Mouse (Mus musculus): ENCODE results near the gene Thada. TPM values are rescaled to one million over a fixed set of nuclear protein-coding genes. Genes with fewer than 3 reads are reported as not detected.
A peak's percentile ranks its signal among the peaks of the same experiment; 100 is the strongest.

Thada gene
- polyA plus RNA-seq, 1 experiment from 2014 or later, result 13.0 TPM

GRCm38 (mm10) chr17:84268450-84268849 is 197.6 kb downstream of the Thada start:
- no peak overlapping the region for H3K27ac ChIP-seq (replicated peaks)

DNA sequence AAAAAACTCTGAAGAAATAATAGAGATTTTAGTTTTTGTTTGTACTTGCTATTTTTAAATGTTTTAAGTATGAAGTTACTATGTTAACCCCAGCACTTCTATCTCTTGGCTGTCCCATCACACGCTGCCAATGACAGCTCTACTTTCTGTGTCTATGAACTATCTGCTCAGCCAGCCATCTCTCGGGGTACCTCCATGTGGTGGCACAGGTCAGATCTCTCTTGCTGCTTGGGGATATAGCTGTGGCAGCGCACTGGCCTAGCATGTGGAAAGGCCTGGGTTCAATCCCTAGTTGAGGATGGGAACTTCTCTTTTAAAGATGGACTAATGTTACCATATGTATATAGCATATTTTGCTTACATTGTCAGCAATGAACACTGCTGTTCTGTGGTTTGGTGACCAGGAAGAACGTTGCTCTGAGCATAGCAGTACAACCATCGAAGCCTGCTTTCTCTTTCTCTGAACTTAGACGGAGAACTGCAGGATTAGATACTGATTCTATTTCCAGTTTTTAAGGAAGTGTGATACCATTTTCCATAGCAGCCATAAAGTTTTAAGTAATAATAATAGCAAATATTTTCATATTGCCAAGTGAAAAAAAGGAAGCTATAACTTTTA is 198.4 kb downstream of the Thada start:
- H3K27me3 ChIP-seq (replicated peaks; ENCODE audit: low read depth, poor library complexity, severe bottlenecking), result no peaks in the 10 kb centered on the region
- H3K27ac ChIP-seq (replicated peaks), result no peak overlapping the region
- H3K4me1 ChIP-seq, result peaks cover 23% of the 10 kb centered on the region
- no peak for DNase-seq (ENCODE audit: low spot score)
- H3K36me3 ChIP-seq (replicated peaks), result peaks cover 28% of the 10 kb centered on the region
- H3K4me3 ChIP-seq, result no peak overlapping the region
- H3K9me3 ChIP-seq, result peaks cover 3% of the 10 kb centered on the region
- WGBS, result 95% methylated on average over 6 of the region's 6 CpGs

More at GRCm38 (mm10) chr17:84268450-84268849, 197.6 kb downstream of the Thada start:
- no peak for DNase-seq (ENCODE audit: low spot score)
- 82% methylated on average over 3 of the region's 3 CpGs for WGBS
- Histone ChIP-seq H3K36me3 (replicated peaks) (peaks cover 28% of the 10 kb centered on the region), H3K9me3 (peaks cover 3% of the 10 kb centered on the region), H3K4me3 (no peak overlapping the region), H3K27me3 (replicated peaks; ENCODE audit: low read depth, poor library complexity, severe bottlenecking) (no peaks in the 10 kb centered on the region), H3K4me1 (peaks cover 23% of the 10 kb centered on the region)

DNA sequence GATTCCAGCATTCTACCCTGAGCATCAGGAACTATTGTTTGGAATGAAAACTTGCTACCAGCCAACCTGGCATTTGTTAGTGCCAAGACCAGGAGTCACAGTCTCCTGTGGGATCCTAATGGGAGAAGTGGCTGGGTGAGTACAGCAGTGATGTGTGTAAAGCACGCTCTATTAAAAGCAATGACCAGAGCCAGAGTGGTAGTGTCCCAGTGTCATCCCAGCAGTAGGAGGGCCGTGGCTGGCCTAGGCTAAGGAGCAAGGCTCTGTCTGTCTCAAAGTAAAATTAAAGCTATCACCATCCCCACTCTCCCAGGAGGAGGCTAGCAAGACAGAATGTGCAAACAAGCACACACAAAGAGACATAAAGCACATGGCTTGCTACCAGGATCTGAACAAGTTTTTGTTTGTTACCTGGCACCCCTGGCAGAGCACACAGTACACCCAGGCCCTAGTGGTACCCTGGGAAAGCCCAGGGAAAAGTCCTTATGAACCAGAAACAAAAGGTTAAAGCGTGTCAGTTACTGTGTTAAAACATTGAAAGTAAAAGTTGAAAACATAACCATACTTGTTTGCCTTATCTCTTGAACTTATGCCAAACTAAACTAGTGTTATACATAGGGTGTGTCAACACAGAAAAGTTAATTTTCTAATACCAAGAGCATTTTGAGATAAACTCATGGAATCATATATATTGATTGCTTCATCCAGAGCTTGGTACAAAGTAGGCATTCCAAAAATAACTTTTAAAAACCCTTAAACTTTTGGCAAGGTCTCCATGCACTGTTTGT is 199.7 kb downstream of the Thada start:
- Histone ChIP-seq H3K27ac (replicated peaks) (no peak overlapping the region), H3K4me1 (peaks cover 25% of the 10 kb centered on the region), H3K4me3 (no peak overlapping the region), H3K27me3 (replicated peaks; ENCODE audit: low read depth, poor library complexity, severe bottlenecking) (no peaks in the 10 kb centered on the region), H3K9me3 (peaks cover 3% of the 10 kb centered on the region), H3K36me3 (replicated peaks) (peaks cover 23% of the 10 kb centered on the region)
- DNase-seq (ENCODE audit: low spot score), result no peak
- 86% methylated on average over 3 of the region's 3 CpGs for WGBS

GRCm38 (mm10) chr17:84265480-84266130 is 200.4 kb downstream of the Thada start:
- Histone ChIP-seq H3K27ac (replicated peaks) (0 out of 2 replicates have a peak overlapping the region, but pooled peaks have one; percentile 2), H3K4me1 (peaks cover 30% of the 10 kb centered on the region), H3K9me3 (peaks cover 3% of the 10 kb centered on the region), H3K36me3 (replicated peaks) (peaks cover 19% of the 10 kb centered on the region), H3K27me3 (replicated peaks; ENCODE audit: low read depth, poor library complexity, severe bottlenecking) (no peaks in the 10 kb centered on the region), H3K4me3 (no peak overlapping the region)
- no peak for DNase-seq (ENCODE audit: low spot score)
- 77% methylated on average over 5 of the region's 5 CpGs for WGBS

GRCm38 (mm10) chr17:84264305-84264704 is 201.7 kb downstream of the Thada start:
- Histone ChIP-seq H3K4me1 (peaks cover 30% of the 10 kb centered on the region), H3K27ac (replicated peaks) (peak overlapping the region; percentile 51; the same call in 1 of the 2 replicates), H3K36me3 (replicated peaks) (peaks cover 11% of the 10 kb centered on the region), H3K9me3 (no peaks in the 10 kb centered on the region), H3K27me3 (replicated peaks; ENCODE audit: low read depth, poor library complexity, severe bottlenecking) (no peaks in the 10 kb centered on the region), H3K4me3 (no peak overlapping the region)
- WGBS, result 87% methylated on average over 6 of the region's 6 CpGs
- no peak for DNase-seq (ENCODE audit: low spot score)

GRCm38 (mm10) chr17:84263591-84263990 is 202.4 kb downstream of the Thada start:
- Histone ChIP-seq H3K9me3 (no peaks in the 10 kb centered on the region), H3K36me3 (replicated peaks) (peaks cover 7% of the 10 kb centered on the region), H3K27ac (replicated peaks) (no peak overlapping the region), H3K4me3 (no peak overlapping the region), H3K4me1 (peaks cover 36% of the 10 kb centered on the region), H3K27me3 (replicated peaks; ENCODE audit: low read depth, poor library complexity, severe bottlenecking) (no peaks in the 10 kb centered on the region)
- DNase-seq (ENCODE audit: low spot score), result no peak
- 84% methylated on average over 5 of the region's 5 CpGs for WGBS

- peaks cover 4% of the 10 kb centered on the region; the same call in 1 of the 2 replicates for H3K36me3 ChIP-seq (replicated peaks)
- no peaks in the 10 kb centered on the region for H3K9me3 ChIP-seq
- H3K4me1 ChIP-seq, result peaks cover 45% of the 10 kb centered on the region
- 94% methylated on average over 9 of the region's 9 CpGs for WGBS
- H3K27ac ChIP-seq (replicated peaks), result no peak overlapping the region
- no peaks in the 10 kb centered on the region for H3K27me3 ChIP-seq (replicated peaks; ENCODE audit: low read depth, poor library complexity, severe bottlenecking)
- H3K4me3 ChIP-seq, result no peak overlapping the region
- no peak for DNase-seq (ENCODE audit: low spot score)
Observed at GRCm38 (mm10) chr17:84262325-84262979, 203.6 kb downstream of the Thada start.

DNA sequence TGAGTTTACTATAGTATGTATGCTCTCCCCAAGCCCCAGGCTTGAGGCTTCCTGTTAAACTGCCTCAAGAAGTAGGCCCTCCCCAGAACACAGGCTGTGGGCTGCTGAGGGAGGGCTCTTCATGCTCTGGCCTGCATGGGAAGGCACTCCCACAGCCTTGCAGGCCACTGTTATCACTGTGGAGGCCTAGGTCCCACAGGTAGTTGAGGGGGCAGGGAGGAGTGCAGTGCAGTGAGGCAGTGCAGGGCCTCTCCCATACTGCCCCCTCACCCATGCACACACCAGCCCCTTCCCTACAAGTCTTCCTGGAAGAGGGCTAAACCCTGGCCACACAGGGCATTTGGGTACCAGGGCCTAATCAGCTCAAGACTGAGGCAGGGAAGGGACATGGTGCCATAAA is 205.0 kb downstream of the Thada start:
- H3K4me1 ChIP-seq, result peaks cover 53% of the 10 kb centered on the region
- no peak for DNase-seq (ENCODE audit: low spot score)
- peaks cover 4% of the 10 kb centered on the region; the same call in 1 of the 2 replicates for H3K36me3 ChIP-seq (replicated peaks)
- H3K27me3 ChIP-seq (replicated peaks; ENCODE audit: low read depth, poor library complexity, severe bottlenecking), result no peaks in the 10 kb centered on the region
- H3K4me3 ChIP-seq, result no peak overlapping the region
- H3K27ac ChIP-seq (replicated peaks), result peak overlapping the region; percentile 52
- no peaks in the 10 kb centered on the region for H3K9me3 ChIP-seq

DNA sequence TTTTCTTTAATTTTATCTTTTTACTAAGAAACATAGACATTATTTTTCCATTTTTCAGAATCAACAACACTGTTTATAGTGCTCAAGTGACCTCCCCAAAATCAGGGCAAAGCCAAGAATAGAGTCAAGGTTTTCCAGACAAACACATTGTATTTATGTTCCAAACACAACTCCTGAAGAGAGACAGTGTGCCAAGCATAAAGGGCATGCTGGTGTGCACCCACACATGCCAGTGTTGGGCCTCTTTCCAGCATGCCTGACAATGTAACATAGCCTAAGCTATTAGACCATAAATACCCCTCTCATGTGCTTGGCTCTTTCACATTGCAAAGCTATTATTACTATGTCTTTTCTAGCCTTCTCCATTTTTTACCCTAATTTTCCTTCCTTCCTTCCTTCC is 205.8 kb downstream of the Thada start:
- Histone ChIP-seq H3K4me1 (peaks cover 53% of the 10 kb centered on the region), H3K36me3 (replicated peaks) (peaks cover 4% of the 10 kb centered on the region; the same call in 1 of the 2 replicates), H3K27me3 (replicated peaks; ENCODE audit: low read depth, poor library complexity, severe bottlenecking) (no peaks in the 10 kb centered on the region), H3K4me3 (no peak overlapping the region), H3K9me3 (no peaks in the 10 kb centered on the region), H3K27ac (replicated peaks) (no peak overlapping the region)
- no peak for DNase-seq (ENCODE audit: low spot score)

DNA sequence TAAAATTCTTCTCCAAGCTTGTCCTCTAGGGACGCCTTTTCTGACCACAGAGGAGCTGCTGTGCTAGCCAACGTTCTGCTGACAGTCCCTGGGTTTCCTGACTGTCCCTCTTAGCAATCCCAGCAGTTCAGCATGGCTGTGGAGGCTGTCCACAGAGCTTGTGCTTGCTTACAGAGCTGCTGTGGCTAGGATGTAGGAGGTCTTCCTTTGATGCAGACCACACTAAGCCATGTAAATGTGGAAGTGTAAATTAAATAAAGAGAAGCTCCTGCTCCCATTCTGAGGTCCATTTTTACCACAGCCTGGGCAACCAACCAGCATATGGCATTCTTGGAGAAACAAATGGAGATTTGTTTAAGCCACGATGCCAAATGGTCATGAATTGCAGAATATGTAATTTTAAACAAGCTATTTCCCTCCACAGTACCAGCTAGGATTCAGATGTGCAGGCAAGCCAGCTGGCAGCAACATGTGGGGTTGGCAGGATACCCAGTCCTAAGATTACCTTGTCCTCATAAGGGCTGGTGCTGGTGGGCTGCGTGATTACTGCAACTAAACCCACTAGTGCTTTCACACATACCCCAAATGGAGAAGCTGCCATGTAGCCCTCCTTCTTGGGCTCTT is 207.3 kb downstream of the Thada start:
- peaks cover 4% of the 10 kb centered on the region; the same call in 1 of the 2 replicates for H3K36me3 ChIP-seq (replicated peaks)
- H3K4me1 ChIP-seq, result peaks cover 45% of the 10 kb centered on the region
- 70% methylated on average over 4 of the region's 4 CpGs for WGBS
- DNase-seq (ENCODE audit: low spot score), result no peak
- H3K4me3 ChIP-seq, result no peak overlapping the region
- H3K27ac ChIP-seq (replicated peaks), result peak overlapping the region; percentile 60
- no peaks in the 10 kb centered on the region for H3K9me3 ChIP-seq
- no peaks in the 10 kb centered on the region for H3K27me3 ChIP-seq (replicated peaks; ENCODE audit: low read depth, poor library complexity, severe bottlenecking)

DNA sequence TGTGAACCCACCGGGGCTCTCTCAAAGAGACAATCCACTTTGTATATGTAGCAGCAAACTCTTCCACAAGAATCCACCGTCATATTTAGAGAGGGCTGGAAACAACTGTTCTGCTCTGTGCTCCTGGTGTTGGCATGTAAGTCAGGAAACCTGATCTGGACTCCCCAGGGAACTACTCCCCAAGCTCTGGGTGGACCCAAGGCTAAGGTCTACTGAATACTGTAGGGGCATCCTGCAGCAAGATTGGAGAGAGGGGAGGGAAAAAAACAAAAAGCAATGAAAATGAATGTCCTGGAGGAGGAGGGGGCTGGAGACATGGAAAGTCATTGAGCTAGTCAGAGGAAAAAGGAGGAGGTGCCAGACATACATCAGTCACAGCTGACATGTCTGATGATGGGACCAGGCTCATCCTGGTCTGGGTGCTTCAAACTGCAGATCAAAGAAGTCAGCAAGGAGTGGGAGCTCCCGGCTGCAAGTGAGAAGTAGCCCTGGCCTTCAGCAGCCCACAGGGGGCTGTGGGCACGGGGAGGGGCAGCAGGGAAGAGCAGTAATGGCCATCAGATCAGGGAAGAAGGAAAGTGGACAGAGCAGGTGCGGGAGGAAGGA is 208.0 kb downstream of the Thada start:
- no peak overlapping the region for H3K4me3 ChIP-seq
- H3K4me1 ChIP-seq, result peaks cover 45% of the 10 kb centered on the region
- 78% methylated on average over 5 of the region's 5 CpGs for WGBS
- peak overlapping the region; percentile 60; the same call in 1 of the 2 replicates for H3K27ac ChIP-seq (replicated peaks)
- no peak for DNase-seq (ENCODE audit: low spot score)
- no peaks in the 10 kb centered on the region for H3K9me3 ChIP-seq
- no peaks in the 10 kb centered on the region for H3K27me3 ChIP-seq (replicated peaks; ENCODE audit: low read depth, poor library complexity, severe bottlenecking)
- H3K36me3 ChIP-seq (replicated peaks), result peaks cover 4% of the 10 kb centered on the region; the same call in 1 of the 2 replicates
